Mouse (Mus musculus) Patski (cell line): ENCODE results near the gene Armt1. TPM values are rescaled to one million over a fixed set of nuclear protein-coding genes. Genes with fewer than 3 reads are reported as not detected.

ENCODE experiments used
- ATAC-seq: fragments of 100-300 bp; one replicate; pipeline ENCODE4 v1.8.0; 2021
- CTCF ChIA-PET: fragments of 350-600 bp; sonication (Branson Sonifier 250); formaldehyde crosslinking; loops from one replicate; lab custom pipeline; 2022; ENCODE audit warnings: inconsistent platforms; lab: Charles Lee
- POLR2A ChIA-PET: fragments of 350-600 bp; sonication (Branson Sonifier 250); formaldehyde crosslinking; loops from one replicate; lab custom pipeline; 2022; ENCODE audit warnings: antibody characterized with exemption, inconsistent platforms; lab: Charles Lee
- DNase-seq: peaks from one replicate; pipeline ENCODE4 v3.0.0-alpha.2; 2011; ENCODE audit warnings: low read depth, low spot score
- H3K27me3 ChIP-seq: fragments of 371-371 bp; one replicate; pipeline ENCODE4 v1.5.1; 2021
- CTCF ChIP-seq: fragments of 100-300 bp; IDR thresholded peaks from one replicate; pipeline ENCODE4 v1.5.1; 2021
- in situ Hi-C: fragments of 300-500 bp; cut with MboI; formaldehyde crosslinking; loops from 3 replicates; pipeline ENCODE4 v1.11.1; 2018; ENCODE audit warnings: low pct_unique_long_range_greater_than_20kb, mixed read lengths
- polyA plus RNA-seq: library from polyadenylated mRNA; unstranded; gene quantifications from one replicate; pipeline ENCODE4 v1.2.3, GENCODE M21; 2021

Armt1 gene
- polyA plus RNA-seq, 1 experiment from 2014 or later, result 26.5 TPM

DNA sequence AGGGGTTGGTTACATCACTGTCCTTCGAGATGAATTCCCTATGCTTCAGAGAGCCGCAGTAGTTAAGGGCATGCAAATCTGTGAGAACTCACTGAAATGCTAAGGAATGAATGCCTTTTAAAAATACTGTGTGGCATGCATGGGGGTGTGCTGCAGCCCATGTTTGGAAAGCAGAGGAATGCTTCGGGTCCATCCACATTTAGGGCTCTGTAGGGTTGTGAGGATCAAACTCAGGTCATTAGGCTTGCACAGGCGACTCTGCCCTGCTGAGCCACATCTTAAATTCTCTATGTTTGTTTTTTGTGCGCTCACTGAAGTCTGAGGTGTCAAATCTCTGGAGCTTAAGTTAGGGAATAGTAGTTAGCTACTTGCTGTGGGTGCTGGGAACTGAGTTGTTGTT is 41.2 kb upstream of the Armt1 start:
- TF ChIP-seq CTCF, result no peak
- no peaks in the 10 kb centered on the region for H3K27me3 ChIP-seq
- DNase-seq (no peak), ATAC-seq (no peak)
- ChIA-PET POLR2A (no interaction called here), CTCF (interaction anchor here (1.1 to 3.5 kb wide), 5 partner anchors 8 to 381 kb away, joined by 3 to 28 read pairs (median 6); no protein-coding TSS in a partner anchor)
- in situ Hi-C loops, result loop anchor here (25.0 kb wide), 1 partner anchor 1421 kb away; the partner anchor contains the start of genes Fbxo5 and Mtrf1l

- DNase-seq, result no peak
- ChIA-PET CTCF (interaction anchor here (0.8 to 3.5 kb wide), 7 partner anchors 8 to 396 kb away, joined by 3 to 28 read pairs (median 3); no protein-coding TSS in a partner anchor), POLR2A (no interaction called here)
- no peak for ATAC-seq
- in situ Hi-C loops, result loop anchor here (25.0 kb wide), 1 partner anchor 1420 kb away; the partner anchor contains the start of genes Fbxo5 and Mtrf1l
- peak; percentile 81 for TF ChIP-seq CTCF
- H3K27me3 ChIP-seq, result no peaks in the 10 kb centered on the region
Observed at GRCm38 (mm10) chr10:4391851-4392250, 40.4 kb upstream of the Armt1 start.

DNA sequence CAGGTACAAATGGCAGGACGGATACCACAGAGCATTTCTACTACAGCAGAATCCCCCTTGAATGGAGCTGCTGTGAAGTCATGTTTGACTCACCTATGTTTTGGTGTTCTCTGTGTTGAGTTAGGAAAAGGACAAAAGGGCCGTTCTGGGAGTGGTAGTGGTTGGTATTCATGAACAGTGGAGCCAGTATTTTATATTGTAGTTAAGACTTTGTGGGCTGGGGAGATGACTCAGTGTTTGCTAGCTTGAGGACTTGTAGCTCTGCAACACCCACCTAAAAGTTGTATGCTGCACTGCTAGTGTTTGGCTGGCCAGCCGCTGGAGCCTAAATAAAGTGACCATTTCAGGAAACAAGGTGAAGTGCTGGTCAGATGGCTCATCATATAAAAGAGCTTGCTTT is 36.9 kb upstream of the Armt1 start:
- in situ Hi-C loops, result loop anchor here (25.0 kb wide), 1 partner anchor 1417 kb away; the partner anchor contains the start of genes Fbxo5 and Mtrf1l
- H3K27me3 ChIP-seq, result no peaks in the 10 kb centered on the region
- POLR2A ChIA-PET, result no interaction called here
- DNase-seq (no peak), ATAC-seq (peak; percentile 20)
- no peak for TF ChIP-seq CTCF
- CTCF ChIA-PET, result interaction anchor here (3.8 kb wide), 1 partner anchor 10 kb away, joined by 22 read pairs; no protein-coding TSS in a partner anchor

DNA sequence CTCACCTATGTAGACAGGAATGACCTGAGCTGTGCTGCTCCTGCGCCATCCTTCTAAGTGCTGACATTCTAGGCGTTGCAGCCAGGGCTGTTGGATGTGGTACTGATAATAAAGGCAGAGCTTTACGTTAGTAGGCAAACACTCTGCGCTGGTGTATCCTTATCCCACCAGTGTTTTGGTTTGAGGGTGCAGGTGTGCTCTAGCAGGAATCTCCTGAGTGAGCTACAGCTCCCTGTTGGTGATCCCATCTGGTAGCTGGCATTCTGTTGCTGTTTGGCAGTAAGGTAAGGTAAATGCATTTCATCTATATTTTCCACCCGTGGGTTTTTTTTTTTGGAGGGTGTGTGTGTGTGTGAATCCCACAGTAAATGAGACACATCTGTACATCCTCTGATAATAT is 34.2 kb upstream of the Armt1 start:
- ChIA-PET POLR2A (no interaction called here), CTCF (interaction anchor here (0.9 to 3.8 kb wide), 5 partner anchors 7 to 402 kb away, joined by 3 to 22 read pairs (median 12); no protein-coding TSS in a partner anchor)
- no peak for DNase-seq
- no peak for ATAC-seq
- in situ Hi-C loops, result loop anchor here (25.0 kb wide), 1 partner anchor 1414 kb away; the partner anchor contains the start of genes Fbxo5 and Mtrf1l
- no peaks in the 10 kb centered on the region for H3K27me3 ChIP-seq
- no peak for TF ChIP-seq CTCF

DNA sequence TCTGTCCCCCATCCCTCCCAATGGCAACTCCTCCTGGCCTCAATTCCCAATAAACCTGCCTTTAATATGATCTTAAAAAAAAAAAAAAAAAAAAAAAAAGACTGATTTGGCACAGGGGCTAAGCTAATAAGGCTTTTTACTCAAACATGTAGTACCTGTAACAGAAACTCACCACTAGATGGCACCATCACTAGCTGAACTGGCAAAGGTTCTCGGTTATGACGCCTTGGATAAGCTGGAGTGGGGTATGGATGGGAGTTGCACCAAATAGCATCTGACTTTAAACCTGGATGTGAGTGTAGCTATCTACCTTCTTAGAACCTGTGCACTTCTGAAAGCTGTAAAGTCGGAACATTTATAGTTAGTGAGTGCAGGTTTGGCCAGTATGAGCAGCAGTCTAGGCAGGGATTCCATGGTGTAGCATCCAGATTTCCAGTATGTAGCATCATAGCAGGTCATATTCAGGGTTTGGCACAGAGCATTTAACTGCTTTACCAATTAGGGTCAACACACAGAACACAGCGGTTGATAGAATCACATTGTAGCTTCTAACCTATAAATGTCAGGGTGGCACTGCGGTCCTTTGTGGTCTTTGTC is 27.3 kb upstream of the Armt1 start:
- peak; percentile 60 for TF ChIP-seq CTCF
- no peaks in the 10 kb centered on the region for H3K27me3 ChIP-seq
- no peak for DNase-seq
- ChIA-PET POLR2A (interaction anchor here (1.2 kb wide), 1 partner anchor 28 kb away, joined by 4 read pairs; no protein-coding TSS in a partner anchor), CTCF (interaction anchor here (0.8 to 3.7 kb wide), 8 partner anchors 9 to 756 kb away, joined by 3 to 28 read pairs (median 4); partner anchors contain the start of gene Armt1)
- in situ Hi-C loops, result loop anchor here (10.0 kb wide), 1 partner anchor 760 kb away; no protein-coding TSS in a partner anchor
- ATAC-seq, result no peak

DNA sequence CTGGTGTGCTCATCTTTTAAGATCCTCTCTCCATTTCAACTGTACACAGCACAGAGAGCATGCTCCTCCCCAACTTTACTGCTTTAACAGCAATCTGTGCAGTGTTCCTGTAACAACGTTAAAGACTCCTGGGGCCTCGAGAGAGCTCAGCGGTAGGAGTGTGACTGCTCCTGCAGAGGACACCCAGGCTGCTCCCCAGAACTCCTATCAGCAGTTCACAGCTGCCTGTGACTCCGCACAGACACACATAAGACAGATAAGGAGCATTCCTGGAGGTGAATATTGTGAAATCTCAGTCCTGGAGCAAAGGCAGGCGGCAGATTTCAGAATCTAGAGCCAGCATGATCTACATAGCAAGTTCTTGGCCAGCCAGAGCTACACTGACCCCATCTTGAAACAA is 26.8 kb upstream of the Armt1 start:
- TF ChIP-seq CTCF, result no peak
- DNase-seq (no peak), ATAC-seq (no peak)
- in situ Hi-C loops, result loop anchor here (10.0 kb wide), 1 partner anchor 759 kb away; no protein-coding TSS in a partner anchor
- no peaks in the 10 kb centered on the region for H3K27me3 ChIP-seq
- POLR2A ChIA-PET, result interaction anchor here (1.2 kb wide), 2 partner anchors 24 to 27 kb away, joined by 3 to 4 read pairs; no protein-coding TSS in a partner anchor
- CTCF ChIA-PET, result interaction anchor here (0.8 to 3.7 kb wide), 5 partner anchors 9 to 430 kb away, joined by 3 to 28 read pairs (median 4); partner anchors contain the start of gene Armt1

DNA sequence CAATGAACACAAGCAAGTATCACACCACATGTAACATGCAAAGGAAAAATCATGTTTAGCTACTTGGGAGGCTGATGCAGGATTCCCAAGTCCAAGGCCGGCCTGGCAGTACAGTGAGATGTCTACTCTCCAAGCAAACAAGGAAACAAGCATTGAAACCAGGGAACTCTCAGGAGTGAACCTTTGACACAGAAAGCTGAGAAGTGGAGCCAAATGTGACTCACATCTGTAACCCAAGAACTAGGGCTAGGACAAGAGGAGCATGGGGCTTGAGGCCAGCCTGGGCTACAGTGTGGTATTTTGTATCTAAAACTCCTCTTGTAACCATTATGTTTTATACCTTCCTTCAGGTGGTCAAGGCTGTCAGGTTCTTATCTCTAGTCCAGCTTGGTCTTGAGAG is 25.1 kb upstream of the Armt1 start:
- POLR2A ChIA-PET, result interaction anchor here (1.0 kb wide), 1 partner anchor 14 kb away, joined by 4 read pairs; no protein-coding TSS in a partner anchor
- no peak for TF ChIP-seq CTCF
- DNase-seq (no peak), ATAC-seq (no peak)
- CTCF ChIA-PET, result interaction anchor here (1.1 to 3.7 kb wide), 3 partner anchors 9 to 17 kb away, joined by 3 to 28 read pairs (median 12); no protein-coding TSS in a partner anchor
- in situ Hi-C loops, result loop anchor here (10.0 kb wide), 1 partner anchor 758 kb away; no protein-coding TSS in a partner anchor
- no peaks in the 10 kb centered on the region for H3K27me3 ChIP-seq

GRCm38 (mm10) chr10:4425245-4425644 is 7.0 kb upstream of the Armt1 start:
- no peaks in the 10 kb centered on the region for H3K27me3 ChIP-seq

GRCm38 (mm10) chr10:4430399-4430798 is 1.9 kb upstream of the Armt1 start:
- ChIA-PET CTCF (no interaction called here), POLR2A (no interaction called here)
- DNase-seq (no peak), ATAC-seq (no peak)
- in situ Hi-C loops, result no loop called here
- H3K27me3 ChIP-seq, result no peaks in the 10 kb centered on the region
- no peak for TF ChIP-seq CTCF

More at GRCm38 (mm10) chr10:4425245-4425644, 7.0 kb upstream of the Armt1 start:
- no peak for TF ChIP-seq CTCF
- no peak for DNase-seq
- ChIA-PET POLR2A (no interaction called here), CTCF (interaction anchor here (1.5 kb wide), 1 partner anchor 8 kb away, joined by 8 read pairs; no protein-coding TSS in a partner anchor)
- no peak for ATAC-seq
- in situ Hi-C loops, result no loop called here

DNA sequence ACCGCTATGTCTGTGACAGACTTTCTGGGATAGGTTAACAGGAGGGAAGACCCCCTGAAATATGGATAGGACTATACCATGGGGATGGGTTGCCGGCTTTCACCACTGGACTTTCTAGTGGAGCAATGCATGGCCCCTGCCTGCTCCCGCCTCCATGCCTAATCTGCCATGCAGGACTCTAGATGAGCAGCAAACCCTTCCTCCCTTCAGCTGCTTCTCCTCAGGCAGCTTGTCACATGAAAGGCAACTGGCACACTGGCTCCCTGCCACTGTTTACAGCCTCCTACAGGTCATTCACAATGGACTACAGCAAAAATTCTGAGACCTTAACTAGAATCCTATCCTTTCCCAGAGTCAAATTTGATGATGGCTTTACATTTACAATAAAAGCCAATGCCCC is 1.4 kb upstream of the Armt1 start:
- TF ChIP-seq CTCF, result no peak
- H3K27me3 ChIP-seq, result no peaks in the 10 kb centered on the region
- ChIA-PET CTCF (no interaction called here), POLR2A (interaction anchor here (2.1 kb wide), 1 partner anchor 10 kb away, joined by 5 read pairs; no protein-coding TSS in a partner anchor)
- in situ Hi-C loops, result no loop called here
- DNase-seq, result no peak
- no peak for ATAC-seq
